Mouse (Mus musculus) spleen, adult 2 months (tissue): ENCODE measurements at regions not wholly inside any gene's neighbourhood (a gene's known extent, or its start where the extent isn't known, plus 50 kb on each side); places are given as distances from the start of the nearest gene placed in this dataset.

Experiments
- DNase-seq, 2 experiments: peaks; one replicate each; pipeline versions ENCODE4 v3.0.0 to v3.0.0-alpha.2; 2012 to 2021; ENCODE audit warnings: low spot score in 2 of 2, low read depth in 1 of 2
- H3K27ac ChIP-seq: fragments of 200-500 bp; 2 replicates; pipeline ENCODE4 v1.5.1; 2012; ENCODE audit warnings: low read length, inconsistent platforms; ENCODE audit not compliant: insufficient read depth
- H3K27me3 ChIP-seq: fragments of 200-500 bp; 2 replicates; pipeline ENCODE4 v1.6.1; 2012; ENCODE audit warnings: mild to moderate bottlenecking, moderate library complexity, low read length, inconsistent platforms; ENCODE audit not compliant: control insufficient read depth, insufficient read depth
- H3K36me3 ChIP-seq: fragments of 200-500 bp; 2 replicates; pipeline ENCODE4 v1.6.1; 2012; ENCODE audit warnings: mild to moderate bottlenecking, low read length, inconsistent platforms; ENCODE audit not compliant: control insufficient read depth, insufficient read depth
- H3K4me1 ChIP-seq: fragments of 200-500 bp; 2 replicates; pipeline ENCODE4 v1.6.1; 2011; ENCODE audit warnings: inconsistent platforms; ENCODE audit not compliant: control insufficient read depth, insufficient read depth, insufficient read length
- H3K4me3 ChIP-seq: fragments of 200-500 bp; 2 replicates; pipeline ENCODE4 v1.5.1; 2011; ENCODE audit warnings: mild to moderate bottlenecking, inconsistent platforms; ENCODE audit not compliant: insufficient read depth, insufficient read length; ENCODE audit errors: extremely low read depth
- CTCF ChIP-seq: fragments of 200-500 bp; IDR thresholded peaks from 2 replicates; pipeline ENCODE4 v1.5.1; 2011; ENCODE audit warnings: mild to moderate bottlenecking, inconsistent platforms; ENCODE audit not compliant: insufficient read depth, insufficient read length, insufficient replicate concordance; ENCODE audit errors: extremely low read depth
- POLR2A ChIP-seq: fragments of 200-500 bp; IDR thresholded peaks from 2 replicates; pipeline ENCODE4 v1.6.1; 2011; ENCODE audit warnings: low read depth, low read length, inconsistent platforms
- WGBS: fragments of 180-500 bp; shearing (Covaris S2); methylation state at CpG from one replicate; pipeline ENCODE4 v1.1.7; 2018; 5-methylcytosine and 5-hydroxymethylcytosine counted together

- no peak for DNase-seq
- WGBS = 81% methylated on average over 7 of the region's 7 CpGs
- TF ChIP-seq CTCF (no peak), POLR2A (no peak)
- H3K27ac ChIP-seq = no peak overlapping the region
- H3K4me3 ChIP-seq = no peak overlapping the region
- no peaks in the 10 kb centered on the region for H3K27me3 ChIP-seq
- H3K36me3 ChIP-seq = no peaks in the 10 kb centered on the region
- 0 out of 2 replicates have a peak, but pooled peaks cover under 1% of the 10 kb centered on the region for H3K4me1 ChIP-seq
These were observed 239.8 kb downstream of the Opa1 start for GRCm38 (mm10) chr16:29818807-29819440.

- TF ChIP-seq POLR2A (no peak), CTCF (no peak)
- no peak overlapping the region for H3K4me3 ChIP-seq
- no peaks in the 10 kb centered on the region for H3K36me3 ChIP-seq
- no peaks in the 10 kb centered on the region for H3K27me3 ChIP-seq
- DNase-seq = no peak
- no peaks in the 10 kb centered on the region for H3K4me1 ChIP-seq
- H3K27ac ChIP-seq = no peak overlapping the region
- WGBS = 81% methylated on average over 9 of the region's 9 CpGs
These were observed 241.6 kb downstream of the Opa1 start for GRCm38 (mm10) chr16:29820704-29821103.

- 50% methylated on average over 7 of the region's 7 CpGs for WGBS
- DNase-seq = no peak
- no peaks in the 10 kb centered on the region for H3K36me3 ChIP-seq
- no peak overlapping the region for H3K4me3 ChIP-seq
- no peak for TF ChIP-seq CTCF
- TF ChIP-seq POLR2A = no peak
- H3K27ac ChIP-seq = no peak overlapping the region
- no peaks in the 10 kb centered on the region for H3K4me1 ChIP-seq
- no peaks in the 10 kb centered on the region for H3K27me3 ChIP-seq
These were observed 242.1 kb upstream of the Hes1 start for GRCm38 (mm10) chr16:29822110-29822509.

- Histone ChIP-seq H3K36me3 (no peaks in the 10 kb centered on the region), H3K27me3 (no peaks in the 10 kb centered on the region), H3K4me3 (no peak overlapping the region), H3K4me1 (no peaks in the 10 kb centered on the region), H3K27ac (no peak overlapping the region)
- no peak for DNase-seq
- TF ChIP-seq POLR2A (no peak), CTCF (no peak)
- WGBS = 85% methylated on average over 8 of the region's 8 CpGs
These were observed 241.3 kb upstream of the Hes1 start for GRCm38 (mm10) chr16:29822843-29823401.

- no peaks in the 10 kb centered on the region for H3K27me3 ChIP-seq
- H3K4me3 ChIP-seq = no peak overlapping the region
- H3K4me1 ChIP-seq = no peaks in the 10 kb centered on the region
- WGBS = 89% methylated on average over 5 of the region's 5 CpGs
- no peak for DNase-seq
- TF ChIP-seq POLR2A (no peak), CTCF (no peak)
- no peaks in the 10 kb centered on the region for H3K36me3 ChIP-seq
- H3K27ac ChIP-seq = no peak overlapping the region
These were observed 237.3 kb upstream of the Hes1 start for GRCm38 (mm10) chr16:29826927-29827326.

- Histone ChIP-seq H3K4me1 (no peaks in the 10 kb centered on the region), H3K27ac (no peak overlapping the region), H3K4me3 (no peak overlapping the region), H3K36me3 (no peaks in the 10 kb centered on the region), H3K27me3 (no peaks in the 10 kb centered on the region)
- no peak for DNase-seq
- no peak for TF ChIP-seq POLR2A
- TF ChIP-seq CTCF = no peak
- WGBS = 89% methylated on average over 1 of the region's 1 CpGs
These were observed 236.4 kb upstream of the Hes1 start for GRCm38 (mm10) chr16:29827776-29828175.

- WGBS = 94% methylated on average over 9 of the region's 9 CpGs
- TF ChIP-seq POLR2A (no peak), CTCF (no peak)
These were observed 234.7 kb upstream of the Hes1 start for GRCm38 (mm10) chr16:29829457-29829856.

More at GRCm38 (mm10) chr16:29829457-29829856, 234.7 kb upstream of the Hes1 start:
- no peak for DNase-seq
- Histone ChIP-seq H3K4me1 (no peaks in the 10 kb centered on the region), H3K27me3 (no peaks in the 10 kb centered on the region), H3K36me3 (no peaks in the 10 kb centered on the region), H3K27ac (no peak overlapping the region), H3K4me3 (no peak overlapping the region)
